22 mouse cellular contexts compared by ENCODE assay signal in the genomic region with DNA sequence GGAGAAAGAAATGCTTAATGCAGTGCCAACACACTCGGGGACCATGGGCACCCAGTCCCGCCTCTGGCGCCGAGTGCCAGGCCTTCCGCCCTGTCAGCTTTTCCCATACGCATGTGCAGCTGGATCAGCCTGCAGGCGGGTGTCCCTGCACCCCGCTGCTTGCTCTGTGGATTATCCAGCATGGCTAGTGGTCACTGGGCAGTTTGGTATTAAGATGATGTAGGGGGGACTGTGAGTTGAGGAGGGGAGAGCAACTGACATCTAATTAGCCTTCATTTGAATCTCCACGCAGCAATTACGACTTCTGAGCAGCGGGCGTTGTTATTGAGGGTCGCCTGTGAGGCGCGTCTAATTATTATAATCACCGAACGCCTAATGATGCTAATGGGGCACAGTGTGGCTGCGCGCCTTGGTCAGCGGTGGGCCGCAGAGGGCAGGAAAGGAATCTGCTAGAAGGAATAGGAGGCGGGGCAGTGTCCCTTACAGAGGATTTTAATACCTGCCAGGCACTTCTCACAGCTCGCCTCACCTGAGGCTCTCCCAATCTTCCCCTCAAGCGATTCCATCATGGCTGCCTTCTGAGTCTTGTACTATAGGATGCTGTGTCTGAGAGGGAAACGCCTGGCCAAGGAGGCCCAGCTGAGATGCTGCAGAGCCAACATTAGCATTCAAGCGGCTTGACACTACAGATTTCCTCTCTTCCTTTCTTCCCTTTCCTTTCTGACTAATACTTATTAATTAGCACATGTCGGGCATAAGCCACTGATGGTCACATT.
A peak's percentile ranks its signal among the peaks of the same experiment; 100 is the strongest.
DNase-seq lines count a peak whose midpoint lies in the region; ATAC-seq and TF ChIP-seq lines count a peak whose summit lies in the region.
"Had no signal": no experiment of that assay in that cellular context is flagged by ENCODE, and none has a peak within 500 bp of the region (broad histone marks: within the 10 kb centered on the region; RNA-seq: fewer than 3 reads in every experiment).

No protein-coding gene starts in this region.

- no peak for TF ChIP-seq CTCF in midbrain, postnatal 0 days (IDR thresholded peaks at IDR 0.05)

- no peak overlapping the region for H3K27ac ChIP-seq in midbrain, embryonic 14.5 days (replicated peaks; ENCODE audit: low read depth, low read length)
- H3K27ac ChIP-seq in midbrain, postnatal 0 days (ENCODE audit: low read depth, low read length), result no peak overlapping the region
- peak overlapping the region; percentile 53; the same call in 1 of the 2 replicates for H3K27ac ChIP-seq in forebrain, embryonic 12.5 days
- no peak overlapping the region for H3K27ac ChIP-seq in hindbrain, embryonic 14.5 days
- no peak overlapping the region for H3K27ac ChIP-seq in neural tube, embryonic 15.5 days (replicated peaks)
- H3K27ac ChIP-seq: embryonic facial prominence, embryonic 15.5 days; left cerebral cortex, adult 2 months; limb, embryonic 12.5 days; liver, embryonic 13.5 days had no signal

- no peak for ATAC-seq in midbrain, embryonic 14.5 days (ENCODE audit: low FRiP score, low TSS enrichment)
- no peak for ATAC-seq in midbrain, postnatal 0 days (ENCODE audit: low FRiP score)
- ATAC-seq in forebrain, embryonic 12.5 days (ENCODE audit: low FRiP score), result peak; percentile 79
- no peak for ATAC-seq in hindbrain, embryonic 14.5 days (ENCODE audit: low FRiP score)
- peak; percentile 35; the same call in 1 of the 2 replicates for ATAC-seq in neural tube, embryonic 15.5 days (ENCODE audit: low FRiP score)
- ATAC-seq: CD4-positive, CD25-positive, alpha-beta regulatory T cell, adult 4 months; intestine, postnatal 0 days had no signal

- no peaks in the 10 kb centered on the region for H3K36me3 ChIP-seq in midbrain, embryonic 14.5 days (ENCODE audit: control insufficient read depth, insufficient read depth, low read length)
- H3K36me3 ChIP-seq in midbrain, postnatal 0 days (ENCODE audit: insufficient read depth, low read length), result no peaks in the 10 kb centered on the region
- H3K36me3 ChIP-seq in forebrain, embryonic 12.5 days (replicated peaks), result no peaks in the 10 kb centered on the region
- no peaks in the 10 kb centered on the region for H3K36me3 ChIP-seq in hindbrain, embryonic 14.5 days (replicated peaks; ENCODE audit: control insufficient read depth, insufficient read depth)
- H3K36me3 ChIP-seq in neural tube, embryonic 15.5 days, result no peaks in the 10 kb centered on the region
- H3K36me3 ChIP-seq: embryonic facial prominence, embryonic 15.5 days; heart, embryonic 12.5 days; limb, embryonic 12.5 days; liver, embryonic 13.5 days had no signal

- 0 out of 2 replicates have a peak overlapping the region, but pooled peaks have one; percentile 23 for H3K4me2 ChIP-seq in midbrain, embryonic 14.5 days (ENCODE audit: low read length)
- H3K4me2 ChIP-seq in midbrain, postnatal 0 days (ENCODE audit: low read depth, low read length, poor library complexity, severe bottlenecking), result no peak overlapping the region
- peak overlapping the region; percentile 42 for H3K4me2 ChIP-seq in forebrain, embryonic 12.5 days
- peak overlapping the region; percentile 28 for H3K4me2 ChIP-seq in hindbrain, embryonic 14.5 days (replicated peaks)
- H3K4me2 ChIP-seq in neural tube, embryonic 15.5 days, result peak overlapping the region; percentile 31
- H3K4me2 ChIP-seq: embryonic facial prominence, embryonic 15.5 days; heart, embryonic 12.5 days; limb, embryonic 12.5 days; liver, embryonic 13.5 days had no signal

- H3K9me3 ChIP-seq in midbrain, embryonic 14.5 days (ENCODE audit: control insufficient read depth, low read length), result no peaks in the 10 kb centered on the region
- no peaks in the 10 kb centered on the region for H3K9me3 ChIP-seq in midbrain, postnatal 0 days (ENCODE audit: low read length)
- 0 out of 2 replicates have a peak, but pooled peaks cover 4% of the 10 kb centered on the region for H3K9me3 ChIP-seq in forebrain, embryonic 12.5 days
- H3K9me3 ChIP-seq in hindbrain, embryonic 14.5 days (ENCODE audit: control insufficient read depth, low read length), result no peaks in the 10 kb centered on the region
- no peaks in the 10 kb centered on the region for H3K9me3 ChIP-seq in neural tube, embryonic 15.5 days (replicated peaks)
- H3K9me3 ChIP-seq: embryonic facial prominence, embryonic 15.5 days; limb, embryonic 12.5 days had no signal

- 55% methylated on average over 27 of the region's 27 CpGs for WGBS in midbrain, embryonic 14.5 days
- WGBS in midbrain, postnatal 0 days, result 47% methylated on average over 27 of the region's 27 CpGs
- WGBS in forebrain, embryonic 12.5 days, result 37% methylated on average over 27 of the region's 27 CpGs
- 45% methylated on average over 27 of the region's 27 CpGs for WGBS in hindbrain, embryonic 14.5 days
- 33% methylated on average over 27 of the region's 27 CpGs for WGBS in neural tube, embryonic 15.5 days

- no peaks in the 10 kb centered on the region for H3K27me3 ChIP-seq in midbrain, embryonic 14.5 days (ENCODE audit: control insufficient read depth, insufficient read depth, low read length)
- no peaks in the 10 kb centered on the region for H3K27me3 ChIP-seq in midbrain, postnatal 0 days (ENCODE audit: insufficient read depth, low read length)
- peaks cover 29% of the 10 kb centered on the region for H3K27me3 ChIP-seq in forebrain, embryonic 12.5 days
- H3K27me3 ChIP-seq in hindbrain, embryonic 14.5 days (ENCODE audit: control insufficient read depth, insufficient read depth, low read length), result no peaks in the 10 kb centered on the region; the same call in 1 of the 2 replicates
- 0 out of 2 replicates have a peak, but pooled peaks cover 9% of the 10 kb centered on the region for H3K27me3 ChIP-seq in neural tube, embryonic 15.5 days (replicated peaks)
- H3K27me3 ChIP-seq: embryonic facial prominence, embryonic 15.5 days; liver, embryonic 13.5 days had no signal

- H3K4me3 ChIP-seq in midbrain, embryonic 14.5 days (replicated peaks; ENCODE audit: low read depth, low read length), result no peak overlapping the region
- H3K4me3 ChIP-seq in midbrain, postnatal 0 days (ENCODE audit: low read depth, low read length), result no peak overlapping the region
- H3K4me3 ChIP-seq in forebrain, embryonic 12.5 days (replicated peaks), result 0 out of 2 replicates have a peak overlapping the region, but pooled peaks have one; percentile 11
- H3K4me3 ChIP-seq in hindbrain, embryonic 14.5 days (replicated peaks; ENCODE audit: low read length), result no peak overlapping the region
- no peak overlapping the region for H3K4me3 ChIP-seq in neural tube, embryonic 15.5 days (replicated peaks)
- H3K4me3 ChIP-seq: embryonic facial prominence, embryonic 15.5 days; heart, embryonic 12.5 days; left cerebral cortex, adult 2 months; limb, embryonic 12.5 days; liver, embryonic 13.5 days had no signal

- no peak overlapping the region for H3K9ac ChIP-seq in midbrain, embryonic 14.5 days (replicated peaks; ENCODE audit: low read length)
- no peak overlapping the region for H3K9ac ChIP-seq in midbrain, postnatal 0 days (replicated peaks; ENCODE audit: low read length, poor library complexity, severe bottlenecking)
- no peak overlapping the region; the same call in 1 of the 2 replicates for H3K9ac ChIP-seq in forebrain, embryonic 12.5 days
- H3K9ac ChIP-seq in hindbrain, embryonic 14.5 days, result no peak overlapping the region
- no peak overlapping the region for H3K9ac ChIP-seq in neural tube, embryonic 15.5 days (replicated peaks)
- H3K9ac ChIP-seq: embryonic facial prominence, embryonic 15.5 days; heart, embryonic 12.5 days; limb, embryonic 12.5 days; liver, embryonic 13.5 days had no signal

- no peaks in the 10 kb centered on the region for H3K4me1 ChIP-seq in midbrain, embryonic 14.5 days (ENCODE audit: control insufficient read depth, insufficient read depth, low read length)
- 0 out of 2 replicates have a peak, but pooled peaks cover 4% of the 10 kb centered on the region for H3K4me1 ChIP-seq in midbrain, postnatal 0 days (ENCODE audit: insufficient read depth, low read length)
- peaks cover 11% of the 10 kb centered on the region for H3K4me1 ChIP-seq in forebrain, embryonic 12.5 days
- H3K4me1 ChIP-seq in hindbrain, embryonic 14.5 days (replicated peaks; ENCODE audit: control insufficient read depth, insufficient read depth, low read length), result peaks cover 8% of the 10 kb centered on the region; the same call in 1 of the 2 replicates
- H3K4me1 ChIP-seq in neural tube, embryonic 15.5 days, result peaks cover 8% of the 10 kb centered on the region
- H3K4me1 ChIP-seq: embryonic facial prominence, embryonic 15.5 days; heart, embryonic 12.5 days; limb, embryonic 12.5 days; liver, embryonic 13.5 days had no signal

- peak; percentile 36 for DNase-seq in midbrain, embryonic 14.5 days
- no peak for DNase-seq in midbrain, postnatal 0 days (ENCODE audit: low spot score)
- DNase-seq in hindbrain, embryonic 14.5 days (ENCODE audit: low spot score), result no peak
- no peak for DNase-seq in left cerebral cortex, adult 8-10 months (ENCODE audit: low spot score in 2 of 2)
- no peak for DNase-seq in lung, adult 18-20 months
- no peak for DNase-seq in layer of hippocampus, adult 18-20 months (ENCODE audit: low spot score in 2 of 2)
- DNase-seq: cerebellum, postnatal 10 days; embryo, embryonic 11 days; gastrocnemius, postnatal 14 days; heart, postnatal 36 days; kidney, postnatal 10 days; liver, embryonic 13.5 days; right cerebral cortex, postnatal 14 days; thymus, postnatal 25 days had no signal

Comparison
In these comparisons a context has a peak if more than half of its experiments do, and no peak if none do; other contexts are left out.
1. ATAC-seq: peak in forebrain, embryonic 12.5 days (single experiment) and neural tube, embryonic 15.5 days (single experiment); none in midbrain, embryonic 14.5 days (single experiment), midbrain, postnatal 0 days (single experiment) and hindbrain, embryonic 14.5 days (single experiment).